Mouse (Mus musculus): ENCODE measurements around the gene Clns1a.

Clns1a gene

DNA sequence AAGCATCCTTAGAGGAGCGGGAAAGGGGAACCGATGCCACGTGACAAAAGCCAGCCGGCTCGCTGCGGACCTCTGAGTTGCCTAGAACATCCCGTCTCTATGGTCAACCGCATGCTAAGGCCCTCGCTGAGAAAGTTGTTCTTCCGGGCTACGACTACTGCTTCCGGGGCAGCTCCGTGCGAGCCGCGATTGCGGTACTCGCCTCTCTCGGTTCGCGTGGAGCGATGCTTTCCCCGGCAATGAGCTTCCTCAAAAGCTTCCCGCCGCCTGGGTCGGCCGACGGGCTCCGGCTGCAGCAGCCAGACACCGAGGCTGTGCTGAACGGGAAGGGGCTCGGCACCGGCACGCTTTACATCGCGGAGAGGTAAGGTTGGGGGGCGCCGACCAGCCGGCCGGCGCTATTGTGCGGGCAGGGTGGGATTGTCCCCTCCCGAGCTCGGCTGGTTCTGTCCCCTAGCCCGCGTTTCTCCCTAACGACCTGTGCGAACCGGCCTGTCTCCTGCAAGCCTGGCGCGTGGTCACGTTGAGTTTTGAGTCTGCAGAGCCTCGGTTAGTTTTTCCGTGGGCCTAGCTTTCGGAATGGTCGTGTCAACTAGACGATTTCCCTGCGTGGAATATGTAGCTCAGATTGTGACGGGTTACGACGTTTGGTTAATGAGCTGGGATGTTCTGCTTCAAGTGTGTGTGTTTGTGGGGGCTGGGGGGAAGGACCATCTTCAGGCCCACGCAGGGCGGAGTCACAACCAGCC lies at the start of gene Clns1a:
Gene Clns1a, plus strand, starts transcription at position 129 of the 749 bp plus-strand sequence.
- peak; percentile 86 for DNase-seq (ENCODE audit: low spot score)

DNA sequence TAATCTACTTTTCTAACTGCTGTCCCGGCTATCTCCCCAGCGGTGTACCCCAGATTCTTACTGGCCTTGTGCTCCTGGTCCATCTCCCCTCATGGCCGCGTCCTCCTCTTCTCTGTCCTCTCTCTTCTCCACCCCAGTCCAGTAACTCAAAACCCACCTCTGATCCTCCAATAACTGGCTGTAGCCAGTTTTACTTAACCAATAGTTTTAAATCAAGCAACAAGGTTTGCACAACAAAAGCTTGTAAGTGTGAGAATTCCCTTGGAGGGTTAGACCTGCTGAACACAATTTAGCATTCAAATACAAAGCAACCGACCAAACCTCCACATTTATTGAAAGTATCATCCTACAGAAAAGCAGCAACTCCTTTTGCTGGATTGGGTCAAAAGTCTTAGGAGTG lies 48.8 kb upstream of the Clns1a start:
- DNase-seq (ENCODE audit: low spot score) = no peak

DNA sequence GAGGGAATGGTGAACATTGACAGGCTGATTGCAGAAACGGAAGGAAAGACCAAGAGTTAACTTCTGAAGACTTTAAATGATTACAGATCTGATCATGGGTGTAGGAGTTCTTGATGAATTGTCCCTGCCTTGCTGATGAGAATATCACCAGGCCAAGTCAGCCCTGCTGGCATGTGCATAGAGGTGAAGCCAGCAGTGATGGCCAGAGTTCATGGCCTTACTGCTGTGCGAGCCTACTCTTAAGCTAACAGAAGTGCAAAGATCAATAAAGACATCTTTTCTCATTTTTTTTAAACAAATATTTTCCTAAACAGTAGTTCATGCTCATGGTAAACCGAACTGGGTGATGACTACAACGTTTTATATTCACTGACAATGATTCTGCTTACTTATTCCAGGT lies 45.7 kb upstream of the Clns1a start:
- DNase-seq (ENCODE audit: low spot score) = no peak

DNA sequence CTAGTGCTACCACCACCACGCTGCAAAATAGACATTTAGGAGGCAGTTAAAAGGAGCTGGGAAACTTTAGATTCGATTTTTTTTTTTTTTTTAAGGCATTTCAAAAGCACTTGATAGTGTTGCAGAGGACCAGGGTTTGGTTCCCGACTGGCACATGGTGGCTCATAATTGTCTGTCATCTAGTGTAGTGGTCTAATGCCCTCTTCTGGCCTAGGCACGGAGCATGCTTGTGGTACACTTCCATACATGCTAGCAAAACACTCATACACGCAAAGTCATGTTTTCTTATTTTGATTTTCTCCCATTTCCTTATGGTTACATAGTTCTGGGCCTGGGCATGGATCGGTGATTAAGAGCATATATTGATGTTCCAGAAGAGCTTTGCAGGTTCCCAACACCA lies 40.3 kb upstream of the Clns1a start:
- DNase-seq (ENCODE audit: low spot score) = no peak

DNA sequence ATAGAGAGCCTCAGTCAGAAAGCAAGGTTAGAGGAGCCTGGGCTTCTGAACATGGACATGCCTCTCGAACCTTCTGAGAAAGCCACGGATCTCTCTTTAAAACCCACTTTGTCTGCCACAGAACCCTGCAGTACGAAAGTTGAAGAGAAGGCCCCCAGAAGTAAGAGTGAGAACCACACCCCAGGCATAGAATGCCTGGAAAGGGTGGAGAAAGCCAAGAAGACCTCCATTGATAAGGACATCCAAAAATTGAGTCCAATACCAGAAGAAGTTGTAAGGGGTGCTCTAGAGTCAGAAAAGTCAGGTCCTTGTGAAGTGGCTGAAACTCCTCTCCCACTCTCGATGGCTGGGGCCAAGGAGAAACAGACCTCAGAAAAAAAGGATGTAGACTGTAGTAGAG lies 34.8 kb upstream of the Clns1a start:
- peak; percentile 15 for DNase-seq (ENCODE audit: low spot score)

DNA sequence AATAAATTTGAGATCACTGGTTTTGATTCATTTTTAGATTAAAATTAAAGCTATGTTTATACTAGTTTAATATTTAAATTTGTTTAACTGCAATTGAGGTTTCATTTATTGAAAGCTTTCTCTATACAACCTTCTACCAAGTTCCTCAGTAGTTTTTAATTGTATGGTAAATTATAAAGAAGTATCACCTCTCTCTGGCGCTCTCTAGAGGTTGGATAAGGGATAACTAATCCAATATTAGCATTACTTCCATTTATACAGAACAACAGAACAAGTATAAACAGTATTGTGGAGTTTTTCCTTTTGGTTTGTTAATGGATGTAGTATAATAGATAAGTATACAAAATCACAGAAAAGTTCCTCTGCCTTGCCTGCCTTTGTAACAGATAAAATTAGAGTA lies 17.2 kb upstream of the Clns1a start:
- peak; percentile 47 for DNase-seq (ENCODE audit: low spot score)

DNA sequence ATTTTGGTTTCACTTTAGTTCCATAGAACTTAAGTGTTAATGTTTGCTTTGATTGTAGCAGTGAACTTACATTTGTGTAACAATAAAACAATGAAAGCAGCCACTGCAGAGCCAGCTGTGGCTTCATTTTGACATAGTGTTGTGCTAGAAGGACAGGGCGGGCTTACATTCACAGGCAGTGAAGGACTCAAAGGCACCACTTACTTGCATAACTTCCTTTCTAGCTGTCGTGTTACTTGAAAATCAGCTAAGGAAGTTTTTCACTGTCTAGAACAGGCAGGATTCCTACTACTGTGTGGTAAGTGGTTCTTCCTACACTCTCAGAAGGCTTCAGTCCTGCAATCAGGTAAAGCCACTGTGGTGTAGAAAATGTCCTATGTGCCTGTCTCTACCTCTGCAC lies 8.6 kb upstream of the Clns1a start:
- no peak for DNase-seq (ENCODE audit: low spot score)

DNA sequence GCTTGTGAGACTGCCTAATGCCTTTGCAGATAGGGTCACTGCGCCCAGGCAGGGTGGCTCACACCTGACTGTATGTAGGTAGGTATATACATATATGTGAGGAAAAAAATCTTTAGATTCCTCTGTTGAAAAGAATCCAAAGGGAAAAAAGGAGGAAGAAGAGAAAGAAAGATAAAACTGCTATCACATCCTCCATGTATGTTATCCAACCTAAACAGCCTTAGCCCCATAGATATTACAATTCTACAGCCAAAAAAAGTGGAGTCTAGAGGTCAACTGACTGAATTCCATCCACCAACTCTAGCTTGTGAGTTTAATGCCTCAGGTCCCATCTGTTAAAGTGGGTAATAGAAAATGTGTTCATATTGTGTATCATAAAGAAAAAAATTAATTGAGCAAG lies 993 bp upstream of the Clns1a start:
- no peak for DNase-seq (ENCODE audit: low spot score)

DNA sequence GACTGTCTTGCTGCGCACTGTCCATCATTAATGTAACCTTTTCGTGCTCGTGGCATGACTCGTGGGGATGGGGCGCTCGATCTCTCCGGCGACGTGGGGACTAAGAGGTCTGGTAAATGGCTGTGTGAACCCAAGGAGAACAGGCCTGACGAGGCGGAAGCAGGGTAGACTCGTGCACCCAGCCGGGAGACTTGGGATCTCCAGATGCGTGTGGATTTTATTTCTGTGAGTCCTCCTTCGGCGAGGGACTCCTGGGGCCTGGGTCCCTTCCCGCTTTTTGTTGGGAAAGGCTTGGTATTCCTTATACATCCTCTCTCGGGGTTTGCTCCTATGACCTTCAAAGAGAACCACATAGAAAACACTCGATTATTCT lies 315 bp upstream of the Clns1a start:
- no peak for DNase-seq (ENCODE audit: low spot score)

DNA sequence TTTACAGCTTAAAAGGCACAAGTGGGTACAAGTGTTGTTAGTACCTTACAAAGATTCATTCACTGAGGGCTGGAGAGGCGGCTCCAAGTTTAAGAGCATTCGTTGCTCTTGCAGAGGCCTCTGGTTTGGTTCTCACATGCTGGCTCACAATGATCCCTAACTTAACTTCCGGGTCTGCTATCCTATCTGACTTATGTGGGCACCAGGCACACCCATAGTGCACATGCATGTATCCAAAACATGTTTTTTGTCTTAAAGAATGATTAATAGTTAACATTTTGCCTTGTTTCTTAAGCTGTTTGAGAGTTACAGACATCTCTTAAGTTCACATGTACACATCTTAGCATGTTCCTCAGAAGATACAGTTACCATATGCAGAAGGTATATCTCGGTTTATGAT lies 3.7 kb downstream of the Clns1a start:
- DNase-seq (ENCODE audit: low spot score) = no peak

DNA sequence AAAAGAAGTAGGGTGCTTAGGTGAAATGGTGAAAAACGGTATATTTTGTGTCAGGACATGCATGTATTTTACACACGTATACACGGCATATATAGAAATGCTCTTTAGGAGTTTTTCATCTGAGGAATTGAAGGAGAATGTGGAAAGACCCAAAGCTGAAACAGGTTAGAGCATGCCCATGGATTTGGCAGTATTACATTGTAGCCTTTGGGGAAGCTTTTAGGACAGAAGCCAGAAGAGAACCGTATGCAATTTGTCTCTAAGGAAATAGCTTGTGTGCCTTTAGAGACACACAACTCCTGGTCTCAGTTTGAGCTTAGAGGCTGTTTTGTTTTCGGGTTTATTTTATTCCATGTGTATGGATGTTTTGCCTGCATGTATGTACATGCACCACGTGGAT lies 4.7 kb downstream of the Clns1a start:
- no peak for DNase-seq (ENCODE audit: low spot score)

DNA sequence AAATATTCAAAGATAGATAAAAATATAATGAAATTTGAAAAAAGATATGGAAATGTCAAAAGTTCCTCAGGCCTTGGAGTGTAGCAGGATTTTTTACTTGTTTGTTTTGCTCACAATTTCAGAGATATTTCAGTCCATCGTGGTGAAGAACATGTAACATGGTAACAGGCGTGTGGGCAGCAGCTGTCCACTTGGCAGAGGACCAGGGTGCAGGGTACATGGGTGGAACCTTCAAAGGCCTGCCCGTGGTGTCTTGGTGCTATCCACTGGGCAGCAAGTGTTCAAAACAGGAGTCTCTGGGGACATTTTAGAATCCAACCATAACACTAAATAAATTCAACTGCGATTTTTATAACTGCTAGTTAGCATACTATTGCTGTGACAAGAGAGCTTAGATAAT lies 10.7 kb downstream of the Clns1a start:
- no peak for DNase-seq (ENCODE audit: low spot score)

DNA sequence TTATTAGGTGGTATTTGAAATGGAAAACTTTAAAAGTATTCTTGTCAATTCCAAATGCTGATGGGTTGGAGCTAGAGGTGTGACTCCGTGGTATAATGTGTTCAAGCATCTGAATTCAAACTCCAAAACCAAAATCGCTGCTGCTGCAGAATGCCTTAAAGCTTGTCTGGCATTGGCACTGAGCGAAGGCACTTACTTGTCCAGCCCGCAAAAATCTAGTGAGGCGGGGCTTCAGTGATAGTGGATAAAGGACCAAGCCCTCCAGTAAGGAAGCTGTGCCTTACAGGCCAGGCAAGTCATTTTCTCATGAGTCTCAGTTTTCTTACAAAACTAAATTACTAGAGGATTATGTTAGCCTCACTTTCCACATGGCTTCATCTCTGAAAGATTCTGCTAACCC lies 11.4 kb downstream of the Clns1a start:
- DNase-seq (ENCODE audit: low spot score) = no peak

DNA sequence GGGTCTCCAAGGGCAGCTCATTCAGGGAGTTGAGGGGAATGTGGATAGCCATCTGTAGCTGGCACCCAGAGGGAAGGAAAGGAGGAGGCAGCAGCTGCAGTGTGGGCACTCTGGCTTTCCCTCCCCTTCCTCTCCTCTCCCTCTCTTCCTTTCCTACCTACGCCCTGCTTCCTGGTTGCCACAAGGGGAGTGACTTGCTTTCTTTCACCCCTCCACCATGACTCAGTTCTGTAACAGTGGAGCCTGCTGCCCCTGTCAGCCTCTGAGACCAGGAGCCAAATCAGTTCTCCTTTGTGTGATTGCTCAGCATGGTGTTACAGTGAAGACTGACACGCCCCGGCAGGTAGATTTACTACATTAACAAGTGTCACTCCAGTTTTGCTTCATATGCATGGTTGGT lies 12.8 kb downstream of the Clns1a start:
- no peak for DNase-seq (ENCODE audit: low spot score)

DNA sequence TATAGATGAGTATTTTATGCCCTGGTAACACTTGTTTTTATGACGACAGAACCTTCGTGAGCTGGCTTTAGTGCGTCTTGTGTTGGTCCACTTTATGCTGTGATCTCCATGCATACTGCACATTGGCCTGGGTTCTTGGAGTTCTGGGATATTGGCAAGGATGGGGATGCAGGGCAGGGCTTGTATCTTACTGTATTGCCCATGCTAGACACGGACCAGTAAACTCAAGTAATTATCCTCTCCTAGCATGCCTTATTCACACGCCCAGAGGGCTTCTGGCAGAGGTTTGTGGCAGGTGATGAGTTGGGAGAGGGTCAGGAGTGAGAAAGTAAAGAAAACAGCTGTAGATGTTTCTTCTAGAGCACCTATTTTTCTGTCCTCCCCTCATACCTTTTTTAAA lies 18.2 kb downstream of the Clns1a start:
- DNase-seq (ENCODE audit: low spot score) = no peak

DNA sequence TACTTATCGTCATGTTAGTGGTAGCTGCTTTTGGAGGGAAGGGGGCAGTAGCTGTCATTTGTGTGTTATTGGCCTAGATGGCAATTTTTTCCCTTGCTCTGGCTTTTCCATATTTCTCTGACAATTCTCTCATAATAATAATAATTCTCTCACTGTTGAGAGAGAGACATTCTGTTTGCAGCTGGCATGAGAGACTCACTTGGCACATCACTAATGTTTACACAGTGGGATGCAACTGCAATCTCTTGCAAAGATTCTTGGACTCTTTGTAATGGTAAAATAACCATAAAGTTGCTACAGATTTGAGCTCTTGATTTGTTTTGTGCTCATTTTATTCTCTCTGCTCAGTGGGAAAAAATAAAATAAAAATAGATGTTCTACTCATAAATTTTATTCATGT lies 20.9 kb downstream of the Clns1a start:
- DNase-seq (ENCODE audit: low spot score) = no peak

DNA sequence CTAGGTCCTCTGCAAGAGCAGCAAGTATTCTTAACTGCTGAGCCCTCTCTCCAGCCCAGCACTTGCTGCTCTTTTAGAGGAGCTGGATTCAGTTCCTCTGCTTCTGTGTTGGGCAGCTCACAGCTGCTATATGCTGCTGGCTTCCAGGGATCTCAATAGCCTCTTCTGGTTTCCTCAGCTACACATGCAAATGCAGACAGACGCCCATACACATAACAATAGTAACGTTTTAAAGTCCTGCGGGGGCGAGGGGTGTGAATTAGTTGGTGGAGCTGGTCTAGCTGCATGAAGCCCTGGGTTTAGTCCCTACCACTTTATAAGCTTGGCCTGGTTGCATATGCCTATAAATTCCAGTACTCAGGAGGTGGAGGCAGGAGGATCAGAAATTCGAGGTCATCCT lies 22.6 kb downstream of the Clns1a start:
- no peak for DNase-seq (ENCODE audit: low spot score)

DNA sequence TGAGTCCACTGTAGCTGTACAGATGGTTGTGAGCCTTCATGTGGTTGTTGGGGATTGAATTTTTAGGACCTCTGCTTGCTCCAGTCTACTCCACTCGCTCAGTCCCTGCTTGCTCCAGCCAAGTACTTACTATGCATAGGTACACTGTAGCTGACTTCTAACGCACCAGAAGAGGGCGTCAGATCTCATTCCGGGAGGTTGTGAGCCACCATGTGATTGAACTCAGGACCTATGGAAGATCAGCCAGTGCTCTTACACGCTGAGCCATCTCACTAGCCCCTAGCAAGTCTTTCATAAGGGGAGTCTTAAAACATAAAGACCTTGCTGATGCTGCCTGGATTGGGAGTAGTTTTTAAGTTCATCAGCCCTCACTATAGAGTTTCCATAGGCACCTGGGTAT lies 23.7 kb downstream of the Clns1a start:
- DNase-seq (ENCODE audit: low spot score) = no peak

DNA sequence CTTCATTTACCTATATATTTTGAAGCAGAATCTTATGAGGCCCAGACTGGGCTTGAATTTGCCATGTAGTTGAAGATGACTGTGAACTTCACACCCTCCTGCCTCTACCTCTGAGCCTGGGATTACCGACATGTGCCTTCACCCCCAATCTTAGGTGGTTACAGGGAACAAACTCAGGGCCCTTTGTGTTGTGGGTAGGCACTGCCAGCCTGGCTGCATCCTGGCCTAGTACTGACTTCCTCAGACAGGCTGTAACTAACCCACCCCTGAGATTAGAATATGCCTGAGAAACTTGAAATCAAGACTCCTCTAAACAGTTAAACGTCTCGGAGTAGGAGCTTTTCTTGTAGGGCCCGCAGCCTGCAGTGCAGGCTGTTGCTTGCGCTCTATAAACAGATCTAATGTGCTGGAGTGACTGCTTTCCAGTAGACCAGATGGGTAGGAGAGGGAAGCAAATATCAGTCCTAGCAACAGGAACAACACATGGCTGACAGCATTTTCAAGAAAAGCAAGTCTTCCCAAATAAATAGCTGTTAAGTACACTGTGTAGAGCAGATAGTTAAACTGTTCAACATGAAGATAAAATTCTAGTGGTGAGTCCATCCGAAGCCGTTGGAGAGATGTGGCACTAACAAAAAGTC lies 26.0 kb downstream of the Clns1a start:
- no peak for DNase-seq (ENCODE audit: low spot score)

DNA sequence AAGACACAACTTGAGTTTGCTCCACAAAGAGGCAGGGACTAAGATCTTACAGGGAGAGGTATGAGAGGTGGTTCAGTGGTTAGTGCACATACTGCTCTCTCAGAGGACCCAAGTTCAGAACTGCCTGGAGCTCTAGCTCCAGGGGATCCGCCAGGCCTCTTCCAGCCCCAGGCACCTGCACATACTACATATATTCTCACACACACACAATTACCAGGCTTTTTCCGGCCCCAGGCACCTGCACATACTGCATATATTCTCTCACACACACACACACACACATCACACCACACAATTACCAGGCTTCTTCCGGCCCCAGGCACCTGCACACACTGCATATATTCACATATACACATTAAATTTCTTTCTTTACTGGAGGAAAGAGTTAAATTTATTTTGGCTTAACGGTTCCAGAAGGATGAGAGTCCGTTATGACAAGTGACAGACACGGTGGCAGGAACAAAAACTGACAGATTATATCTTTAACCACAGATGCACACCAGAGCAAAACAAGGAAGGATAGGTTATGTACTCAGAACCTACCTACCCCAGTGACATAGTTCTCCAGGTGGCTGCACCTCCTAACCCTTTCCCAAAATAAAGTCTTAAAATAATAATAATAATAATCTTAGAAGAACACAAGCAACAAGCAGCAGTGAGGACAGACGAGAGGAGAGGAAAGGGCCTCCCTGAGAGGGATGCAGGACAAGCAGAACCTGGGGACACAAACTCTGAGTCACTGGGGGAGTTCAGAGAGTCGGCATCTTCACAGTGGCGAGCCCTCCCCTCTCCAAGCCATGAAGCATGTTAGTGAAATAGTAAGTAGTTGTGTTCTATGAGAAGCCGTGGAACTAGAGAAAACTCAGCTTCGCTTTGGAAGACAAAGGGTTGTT lies 27.5 kb downstream of the Clns1a start:
- DNase-seq (ENCODE audit: low spot score) = no peak

DNA sequence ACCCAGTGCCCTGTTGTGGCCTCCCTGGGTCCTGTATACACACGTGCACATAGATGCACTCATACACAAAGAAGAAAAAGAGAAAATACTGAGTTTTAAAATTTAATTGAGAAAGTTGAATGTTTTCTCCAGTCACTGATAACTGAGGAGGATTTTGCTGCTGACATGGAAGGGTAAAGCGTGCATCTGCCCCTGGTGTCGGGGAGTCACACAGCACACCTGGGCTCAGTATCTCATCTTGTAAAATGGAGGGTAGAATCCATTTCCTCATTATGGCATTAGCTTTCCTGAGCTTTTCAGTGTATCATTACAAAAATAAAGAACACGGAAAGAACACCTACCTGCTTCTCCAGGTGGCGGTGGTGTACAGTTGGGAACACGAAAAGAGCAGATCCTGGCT lies 29.0 kb downstream of the Clns1a start:
- no peak for DNase-seq (ENCODE audit: low spot score)

DNA sequence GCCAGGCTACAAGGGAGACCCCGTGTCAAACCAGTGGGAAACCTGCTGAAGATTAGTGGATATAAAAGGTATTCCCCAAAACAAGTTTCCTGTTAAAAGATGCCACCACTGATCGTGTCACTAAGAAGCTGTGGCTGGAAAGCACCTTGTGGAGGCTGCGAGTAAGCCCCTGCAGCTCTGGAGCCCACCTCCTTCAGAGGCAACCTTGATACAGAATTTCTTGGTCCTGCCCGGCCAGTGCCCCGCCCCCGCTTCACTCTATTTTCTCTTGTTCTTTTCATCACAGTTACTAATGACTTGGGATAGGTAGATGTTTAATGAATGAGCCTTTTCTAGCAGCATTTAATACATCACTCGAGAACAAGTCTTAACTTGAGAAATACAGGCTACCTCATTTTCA lies 29.6 kb downstream of the Clns1a start:
- no peak for DNase-seq (ENCODE audit: low spot score)

DNA sequence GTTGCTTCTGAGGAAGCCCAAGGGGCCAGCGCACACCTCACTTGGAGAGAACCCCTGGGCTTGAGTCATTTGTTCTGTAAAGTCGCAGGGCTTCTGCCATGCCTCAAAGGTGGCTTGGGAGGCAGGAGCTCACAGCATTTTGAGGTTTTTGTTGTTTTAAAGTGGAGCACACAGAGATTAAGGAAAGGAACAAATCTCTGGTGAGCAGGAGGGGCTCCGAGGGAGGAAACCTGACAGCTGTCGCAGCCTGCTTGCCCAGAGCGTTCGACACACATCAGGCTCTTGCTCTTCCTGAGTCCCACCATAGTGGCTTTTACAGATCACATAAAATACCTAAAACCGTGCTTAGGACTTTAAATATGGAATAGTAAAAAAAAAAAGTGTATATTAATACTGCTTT lies 30.3 kb downstream of the Clns1a start:
- no peak for DNase-seq (ENCODE audit: low spot score)

Measured in c-Kit-positive CD71-positive TER-119-positive erythroid progenitor cells, embryonic 14.5 days (primary cell).